Mouse (Mus musculus) layer of hippocampus, adult 18-20 months (tissue): ENCODE measurements around the gene Galnt10. TPM values are rescaled to one million over a fixed set of nuclear protein-coding genes. Genes with fewer than 3 reads are reported as not detected.

Experiments
- DNase-seq, 2 experiments: peaks; one replicate each; pipeline ENCODE4 v3.0.0; 2022; ENCODE audit warnings: low spot score in 2 of 2
- total RNA-seq, 2 experiments: library from RNA; stranded (reverse); gene quantifications; 2 replicates each; pipeline ENCODE4 v1.2.3; 2021

The Galnt10 gene
- total RNA-seq, 2 experiments from 2014 or later = 6.1 to 7.0 TPM

DNA sequence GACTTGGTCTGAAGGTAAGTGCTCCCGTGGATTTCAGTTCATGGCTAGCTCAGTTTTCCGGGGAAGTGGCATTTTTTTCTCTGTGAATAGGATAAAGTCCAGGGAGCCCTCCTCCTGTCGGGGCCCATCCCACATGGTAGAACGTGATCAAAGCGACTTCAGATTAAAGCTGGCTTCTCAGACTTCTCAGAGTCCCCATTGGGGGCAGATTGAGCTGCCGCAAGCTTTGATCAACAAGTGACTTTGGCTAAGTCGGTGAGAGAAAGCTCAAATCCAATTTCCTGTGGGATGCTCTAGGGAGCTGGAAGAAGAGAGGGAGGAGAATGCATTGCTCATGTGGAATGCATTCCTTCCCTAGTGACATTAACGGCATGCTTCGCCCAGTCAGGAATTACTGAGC lies 10.1 kb upstream of the Galnt10 start:
- DNase-seq = no peak

DNA sequence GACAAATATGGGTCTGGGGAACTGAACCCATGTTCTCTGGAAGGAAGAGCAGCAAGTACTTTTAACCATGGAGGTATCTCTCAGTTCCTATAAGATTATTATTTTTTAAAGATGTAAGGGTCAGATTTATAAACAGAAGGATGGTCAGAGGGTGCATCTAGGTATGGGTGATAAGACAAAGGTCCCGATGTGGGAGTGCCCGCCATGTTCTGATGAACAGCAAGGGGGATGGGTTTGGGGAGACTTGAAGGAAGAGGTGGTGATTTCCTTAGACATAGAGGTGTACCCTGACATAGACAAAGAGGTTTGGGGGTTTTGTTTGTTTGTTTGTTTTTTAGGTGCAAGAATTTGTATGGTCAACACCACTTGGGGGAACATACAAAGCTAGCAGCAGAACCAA lies 1.6 kb upstream of the Galnt10 start:
- no peak for DNase-seq

DNA sequence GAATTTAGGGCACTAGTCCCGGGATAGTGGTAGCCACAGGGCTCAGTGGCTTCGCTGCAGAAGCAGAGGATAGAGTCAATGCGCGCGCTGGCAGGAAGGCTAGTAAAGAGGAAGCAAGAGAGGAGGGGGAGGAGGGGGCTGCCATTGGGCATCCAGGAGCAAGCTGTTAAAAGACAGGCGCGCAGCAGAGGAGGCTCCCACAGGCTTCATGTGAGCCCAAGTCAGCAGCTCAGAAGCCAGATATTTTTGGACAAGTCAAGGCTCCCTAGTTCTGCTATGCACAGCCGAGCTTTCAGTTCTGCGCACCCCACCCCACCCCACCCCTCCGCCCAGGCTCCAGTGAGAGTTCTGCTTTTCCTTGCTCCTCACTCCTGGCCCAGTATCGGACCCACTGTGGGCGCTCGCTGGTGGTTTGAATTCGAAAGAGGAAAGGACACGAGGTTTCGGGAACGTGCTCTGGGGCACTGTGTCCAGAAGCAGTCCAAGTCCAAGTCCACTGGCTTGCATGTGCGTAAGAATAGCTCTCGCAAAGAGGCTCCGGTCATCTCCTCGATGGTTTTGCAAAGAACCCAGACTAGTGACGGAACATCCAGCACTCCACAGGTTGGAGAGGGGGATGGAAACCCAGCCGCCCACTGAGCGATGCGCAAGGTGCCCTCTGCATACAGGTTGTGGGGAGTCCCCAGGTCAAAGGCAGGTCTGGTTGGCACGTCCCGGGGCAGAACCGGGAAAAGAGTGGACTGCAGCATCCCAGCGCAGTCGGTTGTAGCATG lies 811 bp upstream of the Galnt10 start:
- peak in 1 of 2 experiments; percentile 15 for DNase-seq

DNA sequence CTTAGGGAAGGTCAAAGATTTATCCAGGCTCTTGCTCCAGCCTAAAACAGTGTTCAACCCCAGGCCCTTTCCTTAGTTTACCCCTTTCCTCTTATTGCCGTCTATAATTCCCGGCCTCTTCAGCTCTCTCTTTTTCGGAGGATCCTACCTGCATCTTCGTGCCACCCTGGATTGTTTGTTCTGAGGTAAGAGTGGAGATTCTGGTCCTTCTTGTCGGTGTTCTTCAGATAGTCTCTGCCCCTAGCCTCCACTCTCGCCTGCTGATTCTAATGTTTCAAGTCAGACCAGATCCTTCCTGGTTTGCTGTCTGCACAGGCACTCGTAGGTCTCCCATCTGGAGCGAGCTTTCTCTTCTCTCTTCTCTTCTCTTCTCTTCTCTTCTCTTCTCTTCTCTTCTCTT lies 605 bp downstream of the Galnt10 start:
- no peak for DNase-seq

DNA sequence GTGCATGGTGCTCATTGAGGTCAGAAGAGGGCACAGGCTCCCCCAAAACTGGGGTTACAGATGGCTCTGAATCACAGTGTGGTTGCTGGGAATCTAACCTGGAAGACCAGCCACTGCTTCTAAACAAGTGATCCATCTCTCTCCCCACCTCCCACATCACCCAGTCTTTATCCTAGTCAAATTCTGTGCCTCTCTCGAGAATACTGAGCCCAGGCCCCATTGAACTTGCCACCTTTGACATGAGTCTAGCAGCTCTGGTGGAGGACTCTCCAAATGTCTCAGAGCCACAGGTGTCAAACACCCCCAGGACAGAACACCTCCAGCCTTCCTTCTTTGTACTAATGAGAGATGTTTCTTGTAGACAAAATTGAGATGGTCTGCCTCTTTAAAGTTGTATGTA lies 1.2 kb downstream of the Galnt10 start:
- DNase-seq = no peak

DNA sequence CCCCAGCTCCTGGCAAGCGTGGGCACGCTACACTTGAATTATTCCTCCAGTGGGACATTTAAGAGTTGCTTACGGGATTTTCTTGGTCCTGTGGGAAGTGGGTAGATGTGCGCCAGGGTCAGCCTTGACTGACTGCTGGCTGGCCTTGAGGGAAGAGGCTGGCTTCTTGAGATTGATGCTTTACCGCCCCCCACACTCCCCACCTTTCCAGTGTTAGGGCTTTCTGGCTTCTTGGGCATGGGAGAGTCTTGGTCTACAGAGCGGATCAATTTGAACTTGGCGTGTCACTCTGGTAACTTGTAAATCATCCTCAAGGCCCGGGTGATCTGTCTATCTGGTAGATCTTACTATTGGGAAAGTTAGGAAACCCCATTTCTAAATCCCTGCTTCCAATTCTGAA lies 1.7 kb downstream of the Galnt10 start:
- no peak for DNase-seq

DNA sequence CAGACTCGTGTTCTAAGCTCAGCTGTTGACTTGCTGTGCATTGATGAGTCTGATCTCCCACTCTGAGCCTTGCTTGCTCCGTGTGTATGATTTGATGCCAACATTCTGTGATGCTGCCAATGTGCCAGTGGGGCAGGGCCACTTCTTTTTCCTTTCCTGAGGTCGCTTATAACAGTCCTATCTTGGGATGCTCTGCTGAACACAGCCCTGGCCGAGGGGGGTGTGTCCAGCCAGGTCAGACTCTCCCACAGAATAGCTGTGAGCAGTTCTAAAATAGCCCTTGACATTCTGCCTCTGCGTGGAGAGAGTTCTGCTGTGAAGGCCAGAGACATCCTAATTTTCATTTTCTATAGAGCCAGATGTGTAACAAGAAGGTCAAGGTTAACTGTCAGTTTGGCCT lies 2.2 kb downstream of the Galnt10 start:
- DNase-seq = no peak

DNA sequence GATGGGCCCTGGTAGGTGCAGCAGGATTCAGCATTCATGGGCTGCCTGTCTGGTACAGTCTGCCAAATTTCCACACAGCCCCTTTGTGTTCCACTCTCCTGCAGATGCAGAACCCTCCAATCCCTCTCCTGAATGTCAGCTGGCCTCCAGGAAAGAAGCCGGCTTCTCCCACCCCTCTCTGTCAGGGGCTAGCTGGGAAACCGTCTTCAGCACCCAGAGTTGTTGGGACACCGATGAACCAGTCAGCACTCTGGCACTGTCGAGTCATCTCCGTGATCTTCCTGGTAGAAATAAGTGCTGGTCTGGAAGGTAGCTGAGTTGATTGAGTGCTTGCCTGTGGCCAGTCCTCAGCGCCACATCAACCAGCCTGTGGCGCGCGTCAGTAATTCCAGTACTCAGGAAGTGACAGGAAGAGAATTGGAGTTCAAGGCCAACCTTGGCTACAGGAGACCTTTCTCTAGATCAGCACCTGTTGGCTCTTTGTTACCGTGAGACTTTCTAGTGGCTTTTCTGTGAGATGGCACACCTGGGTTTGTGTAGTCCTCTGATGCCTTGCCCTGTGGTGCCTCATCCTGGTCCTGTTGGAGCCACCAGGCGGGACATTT lies 3.1 kb downstream of the Galnt10 start:
- DNase-seq = no peak

DNA sequence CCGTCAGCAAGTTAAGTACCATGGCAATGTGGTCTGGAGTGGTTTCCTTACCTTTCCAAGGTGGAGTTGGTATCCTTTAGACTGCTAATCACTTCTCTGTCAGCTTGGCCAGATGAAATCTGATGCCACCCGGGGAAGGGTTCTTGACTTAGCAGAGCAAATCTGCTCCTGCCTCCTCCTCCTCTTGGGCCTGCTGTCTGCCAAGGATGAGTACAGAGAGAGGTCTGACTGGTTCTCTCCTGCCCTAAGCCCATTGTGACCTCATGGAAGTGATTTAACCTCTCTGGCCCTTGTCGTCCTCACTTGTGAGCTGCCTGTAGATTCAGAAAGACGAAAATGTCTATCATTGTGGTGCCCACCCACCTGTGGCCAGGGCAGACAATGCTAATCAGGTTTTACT lies 4.0 kb downstream of the Galnt10 start:
- DNase-seq = no peak

DNA sequence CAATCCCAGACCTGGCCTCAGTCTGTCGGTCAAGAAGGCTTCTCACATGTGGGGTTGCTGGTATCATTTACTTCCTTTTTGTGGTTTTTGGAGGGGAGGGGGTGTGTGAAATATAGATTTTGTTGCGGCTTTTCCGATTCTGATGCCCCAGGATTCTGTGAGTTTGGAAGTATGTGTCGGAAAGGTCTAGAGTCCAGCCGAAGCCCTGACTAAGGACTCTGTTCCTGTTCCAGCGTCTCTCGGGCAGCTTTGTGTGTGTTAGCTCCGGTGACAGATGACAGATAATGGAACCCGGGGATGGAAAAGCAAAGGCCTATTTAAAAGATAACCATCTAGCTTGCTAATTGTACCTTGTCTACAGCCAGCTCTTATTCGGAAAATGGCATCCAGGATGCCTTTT lies 4.4 kb downstream of the Galnt10 start:
- no peak for DNase-seq

DNA sequence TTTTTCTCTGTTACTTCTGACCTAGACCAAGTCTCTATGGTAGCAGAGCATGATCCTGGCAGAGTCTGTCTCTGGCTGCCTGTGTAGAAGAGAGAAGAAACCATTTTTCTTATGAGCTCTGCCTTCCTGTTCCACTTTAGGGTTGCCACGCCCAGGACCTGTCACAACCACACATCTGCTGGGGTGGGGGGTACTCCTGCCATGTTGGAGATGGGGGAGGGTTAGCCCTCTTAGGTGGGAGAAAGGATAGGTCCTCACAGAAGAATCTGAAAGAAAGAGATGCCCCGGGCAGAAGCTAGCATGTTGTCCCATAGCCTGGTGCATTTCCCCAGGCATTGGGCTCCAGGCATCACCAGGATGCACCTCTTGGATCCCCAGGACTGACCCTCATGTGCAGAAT lies 5.6 kb downstream of the Galnt10 start:
- no peak for DNase-seq

DNA sequence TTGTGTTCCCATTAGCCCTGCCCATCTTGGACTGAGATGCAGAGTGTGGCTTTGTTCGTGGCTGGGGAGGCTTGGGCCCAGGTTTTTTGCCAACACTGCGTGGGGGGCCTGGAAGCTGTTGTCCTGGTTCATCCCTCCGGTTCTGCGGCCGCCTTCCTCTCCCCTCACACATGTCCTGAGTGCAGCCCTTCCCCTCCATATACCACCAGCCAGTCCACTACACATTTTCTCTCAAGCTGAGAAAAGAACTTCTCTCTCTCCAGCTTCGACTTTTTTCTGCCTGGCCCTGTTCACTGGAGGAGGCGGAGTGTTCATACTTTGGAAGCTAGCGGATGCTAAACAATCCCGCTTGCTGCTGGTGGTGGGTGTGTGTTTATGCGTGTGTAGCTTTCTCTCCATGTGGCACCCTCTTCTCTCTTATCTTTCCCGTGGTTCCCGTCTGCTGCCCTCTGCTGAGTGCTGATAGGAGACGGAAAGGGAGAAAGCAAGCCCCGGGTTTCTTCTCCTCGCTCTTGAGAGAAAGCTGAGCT lies 6.1 kb downstream of the Galnt10 start:
- peak; percentile 71 to 86 for DNase-seq

DNA sequence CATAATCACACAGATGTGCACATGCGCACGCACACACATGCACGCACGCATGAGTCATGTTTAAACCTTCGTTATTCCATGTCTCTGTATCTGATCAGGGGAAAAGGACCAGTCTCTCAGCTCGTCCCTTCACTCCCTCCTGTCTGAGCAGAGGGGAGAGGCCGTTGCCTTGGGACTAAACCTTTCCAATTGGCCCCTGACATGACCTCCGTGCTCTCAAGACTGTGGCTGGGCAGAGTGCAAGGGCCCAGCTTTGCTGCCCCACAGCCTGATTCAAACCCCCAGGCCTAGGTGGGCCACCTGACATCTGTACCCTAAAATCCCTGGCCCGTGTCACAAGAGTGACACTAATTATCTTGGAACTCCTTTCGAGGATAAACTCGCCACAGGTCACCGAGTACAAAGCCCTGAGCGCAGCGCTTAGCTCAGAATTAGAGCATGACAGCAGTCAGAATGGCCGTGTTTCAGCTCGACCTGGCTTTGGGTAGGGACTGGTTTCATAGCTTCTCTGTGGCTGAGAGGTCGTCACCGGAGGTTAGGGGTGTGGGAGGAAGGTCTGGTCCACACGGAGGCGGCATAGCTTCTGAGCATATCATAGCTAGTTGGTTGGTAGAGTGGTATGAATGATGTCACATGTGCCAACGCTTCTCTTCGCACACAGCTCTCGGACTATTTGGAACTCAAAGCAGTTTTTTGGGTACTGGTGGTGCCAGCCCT lies 7.1 kb downstream of the Galnt10 start:
- no peak for DNase-seq

DNA sequence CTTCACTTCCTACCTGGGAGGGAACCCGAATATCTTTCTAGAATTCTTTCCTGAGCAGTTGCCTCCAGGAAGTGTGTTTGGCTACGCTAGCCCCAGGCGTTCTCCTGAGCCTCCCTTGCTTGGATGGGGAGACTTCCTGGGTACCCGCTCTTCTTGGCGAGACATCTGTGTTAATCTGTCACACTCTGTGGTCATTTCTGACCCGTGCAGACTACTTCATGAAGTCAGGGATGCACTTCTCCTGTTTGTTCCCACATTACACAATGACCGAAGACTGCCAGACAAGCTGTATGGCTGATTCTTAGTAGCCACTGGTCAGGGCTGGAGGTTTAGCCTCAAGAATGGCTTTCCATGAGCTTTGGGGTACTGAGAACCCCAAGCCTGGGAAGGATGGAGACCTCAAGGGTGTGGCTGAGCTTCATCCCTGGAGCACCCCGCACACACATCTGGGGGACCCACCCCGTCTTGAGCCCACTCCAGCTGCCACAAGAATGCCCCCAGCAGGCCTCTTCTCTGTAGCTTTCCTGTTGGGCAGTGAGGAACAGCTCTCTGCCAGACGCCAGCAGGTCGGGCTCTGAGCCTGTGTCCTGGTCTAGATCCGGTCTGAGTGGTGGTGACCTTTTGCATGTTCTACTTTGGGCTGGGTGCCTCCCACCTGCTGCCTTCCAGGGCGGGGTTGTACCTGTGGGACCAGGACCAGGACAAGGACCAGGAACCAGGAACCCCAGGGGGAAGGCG lies 7.8 kb downstream of the Galnt10 start:
- no peak for DNase-seq

DNA sequence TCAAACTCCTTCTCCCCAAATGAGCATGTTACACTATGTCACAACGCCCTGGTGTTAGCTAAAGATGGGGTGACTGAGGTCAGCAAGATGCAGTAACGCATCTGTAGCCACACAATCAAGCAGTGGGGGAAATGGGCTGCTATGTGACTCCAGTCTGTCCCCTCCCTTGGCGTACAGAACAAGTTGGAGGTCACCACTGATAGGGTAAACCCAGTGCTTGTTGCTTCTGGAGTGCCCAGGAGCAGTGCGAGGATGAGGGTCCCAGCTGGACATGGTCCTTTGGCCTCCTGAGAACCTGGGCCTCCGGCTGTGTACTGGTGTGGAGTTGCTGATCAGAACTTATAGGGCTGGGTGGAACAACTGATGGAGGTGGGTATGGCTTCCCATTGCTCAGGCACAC lies 8.6 kb downstream of the Galnt10 start:
- DNase-seq = no peak

DNA sequence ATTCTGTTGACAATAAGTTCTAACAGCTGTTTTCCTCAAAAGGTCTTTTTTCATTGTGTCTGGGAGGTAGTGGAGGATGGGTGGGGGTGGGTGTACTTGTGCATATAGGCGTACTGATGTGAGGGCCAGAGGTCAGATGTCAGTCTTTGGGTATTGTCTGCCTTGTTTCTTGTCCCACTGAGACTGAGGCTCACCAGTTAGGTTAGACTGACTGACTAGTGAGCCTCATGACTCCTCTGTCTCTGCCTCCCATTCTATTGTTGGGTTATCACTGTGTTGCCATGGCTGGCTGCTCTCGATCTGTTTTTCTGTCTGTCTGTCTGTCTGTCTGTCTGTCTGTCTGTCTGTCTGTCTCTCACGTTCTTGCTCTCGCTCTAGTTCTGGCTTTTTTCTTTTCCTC lies 9.1 kb downstream of the Galnt10 start:
- DNase-seq = no peak

DNA sequence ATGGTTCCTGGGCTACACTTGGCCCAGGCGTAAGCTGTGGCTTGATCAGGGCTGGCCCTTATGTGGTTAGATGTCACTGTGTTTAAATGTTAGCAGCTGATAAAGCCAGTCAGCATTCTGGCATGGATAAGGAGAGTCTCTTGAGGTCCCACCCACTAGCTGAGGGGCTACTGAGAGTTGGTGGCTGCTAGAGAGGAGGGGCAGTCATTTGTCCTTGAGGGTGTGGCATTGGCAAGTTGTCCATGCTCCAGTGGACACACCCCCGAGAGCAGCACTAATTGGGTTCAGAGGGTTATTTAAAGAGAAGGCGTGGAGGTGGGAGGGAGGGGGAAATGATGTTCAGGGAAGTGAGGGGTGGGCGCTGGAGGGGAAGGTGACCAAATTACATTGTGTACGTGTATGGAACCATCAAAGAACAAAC lies 9.7 kb downstream of the Galnt10 start:
- DNase-seq = no peak

DNA sequence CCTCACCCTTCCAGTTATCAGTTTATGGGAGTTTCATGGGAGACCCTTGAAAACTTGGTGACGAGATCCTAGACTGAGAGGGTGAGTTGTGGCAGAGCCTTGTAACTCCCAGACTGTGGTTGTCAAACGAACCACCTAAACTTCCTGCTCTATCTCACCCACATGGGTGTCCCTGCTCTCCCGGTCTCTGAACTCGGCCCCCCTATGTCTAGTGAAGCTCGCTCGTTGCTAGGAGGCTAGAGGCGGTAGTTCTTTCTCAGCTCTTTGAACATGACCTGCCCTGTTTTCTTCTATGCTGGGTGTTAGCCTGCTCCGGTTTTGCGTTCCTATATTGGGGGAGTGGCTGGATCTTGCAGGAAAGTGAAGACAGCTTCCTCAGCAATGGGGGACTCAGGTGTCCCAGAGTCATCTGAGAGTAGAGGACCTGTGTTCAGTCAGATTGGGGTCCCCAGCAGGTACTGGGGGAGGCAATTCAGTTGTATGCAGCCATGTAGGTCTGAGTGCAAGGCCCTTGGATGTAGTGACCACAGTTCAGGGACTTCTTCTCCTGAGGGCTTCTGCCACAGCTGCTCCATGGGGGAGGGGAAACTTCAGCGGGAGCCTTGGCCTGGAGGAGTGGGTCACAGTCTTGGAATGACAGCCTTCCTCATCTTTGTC lies 10.6 kb downstream of the Galnt10 start:
- no peak for DNase-seq

DNA sequence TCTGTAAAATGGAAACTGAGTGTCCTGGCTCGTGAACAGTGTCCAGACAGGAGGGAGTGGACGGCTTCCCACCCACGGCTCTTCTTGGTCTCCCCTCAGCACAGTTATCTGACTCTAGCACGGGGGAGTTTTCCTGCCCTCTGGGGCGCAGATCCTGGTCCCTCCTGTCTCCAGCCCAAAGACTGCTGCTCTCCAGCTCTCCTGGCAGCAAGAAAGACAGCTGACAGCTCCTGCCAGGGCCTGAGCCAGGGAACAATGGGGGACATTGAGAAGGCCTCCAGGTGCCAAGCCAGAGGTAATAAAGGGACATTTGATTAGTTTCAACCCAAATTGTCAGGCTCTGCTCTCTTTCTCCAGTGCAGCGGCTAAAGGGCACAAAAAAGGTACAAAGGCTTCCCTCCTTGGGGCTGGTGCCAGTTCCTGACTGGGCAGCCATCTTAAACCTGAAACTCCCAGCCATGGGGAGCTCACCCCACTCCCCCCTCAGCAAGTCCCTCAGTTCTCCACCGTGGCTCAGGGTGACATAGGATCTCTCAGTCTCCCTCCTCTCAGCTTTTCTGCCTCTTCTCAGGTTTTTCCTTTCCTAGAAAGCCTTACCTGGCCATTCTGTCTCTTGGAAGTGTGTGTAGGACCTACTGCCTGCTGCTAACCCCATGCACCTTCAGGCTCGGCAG lies 11.5 kb downstream of the Galnt10 start:
- DNase-seq = no peak

DNA sequence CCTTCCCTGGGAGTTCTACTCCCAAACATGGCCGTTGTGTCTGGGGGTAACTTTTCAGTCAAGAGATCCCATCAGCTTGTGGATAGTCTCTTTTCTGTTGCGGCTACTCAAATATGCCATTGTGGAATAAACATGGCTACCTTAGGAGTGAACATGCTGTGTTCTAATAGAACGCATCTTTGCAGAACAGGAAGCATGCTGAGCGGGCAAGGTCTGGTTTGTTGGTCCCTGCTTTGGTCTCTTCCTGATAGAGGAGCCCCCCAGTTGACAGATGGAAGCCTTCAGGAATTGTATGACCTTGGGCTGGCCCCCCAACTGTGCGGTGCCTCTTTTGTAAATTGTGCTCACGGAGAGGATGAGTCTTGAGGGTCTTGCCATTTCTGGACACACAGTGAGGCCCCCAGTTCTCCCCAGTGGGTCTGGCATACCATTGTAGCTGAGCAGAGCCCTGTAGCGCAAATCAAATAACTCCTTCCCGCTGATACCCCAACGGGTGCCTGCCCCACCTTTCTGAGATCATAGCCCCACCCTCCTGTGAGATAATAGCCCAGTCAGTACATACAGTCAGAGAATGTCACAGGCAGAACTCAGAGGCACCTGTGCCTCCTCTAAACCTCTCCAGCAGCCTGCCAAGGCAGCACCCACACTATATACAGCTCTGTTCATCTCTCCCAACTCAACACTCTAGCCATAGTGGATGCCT lies 12.3 kb downstream of the Galnt10 start:
- no peak for DNase-seq
